Mouse (Mus musculus): ENCODE data around the gene Synpo2.

DNA sequence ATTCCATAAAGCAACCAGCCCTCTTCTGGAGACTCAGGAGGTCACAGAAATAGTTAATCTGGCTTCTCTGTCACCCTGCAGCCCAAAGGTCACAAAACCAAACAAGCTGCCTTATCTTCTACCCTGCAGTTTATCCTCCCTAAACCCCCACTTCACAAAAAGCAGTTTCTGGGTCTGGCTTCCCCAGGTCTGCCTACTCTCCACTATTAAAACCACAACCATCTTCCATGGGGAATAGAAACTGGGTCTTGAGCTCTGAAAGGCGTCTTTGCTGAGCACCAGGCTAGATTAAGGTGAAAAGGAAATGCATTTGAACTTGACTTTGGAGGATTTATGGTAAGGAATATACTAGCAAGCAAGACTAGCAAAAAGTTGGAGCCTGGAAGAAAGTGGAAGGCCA lies 71.8 kb downstream of the Synpo2 start:
- TF ChIP-seq EP300 (IDR thresholded peaks at IDR 0.05; ENCODE audit: low read depth) (no peak), CTCF (IDR thresholded peaks at IDR 0.05; ENCODE audit: low read depth) (no peak)

Data from liver, postnatal 0 days (tissue).